Mouse (Mus musculus) kidney, postnatal 10 days (tissue): ENCODE data around the gene Srrd.

ENCODE experiments used
- DNase-seq: peaks from one replicate; pipeline ENCODE4 v3.0.0; 2021; ENCODE audit warnings: mixed read lengths

The Srrd gene

GRCm38 (mm10) chr5:112287652-112288051, 55.2 kb downstream of the Srrd start:
- no peak for DNase-seq
